Mouse (Mus musculus): ENCODE data around the gene Fam240a.

DNA sequence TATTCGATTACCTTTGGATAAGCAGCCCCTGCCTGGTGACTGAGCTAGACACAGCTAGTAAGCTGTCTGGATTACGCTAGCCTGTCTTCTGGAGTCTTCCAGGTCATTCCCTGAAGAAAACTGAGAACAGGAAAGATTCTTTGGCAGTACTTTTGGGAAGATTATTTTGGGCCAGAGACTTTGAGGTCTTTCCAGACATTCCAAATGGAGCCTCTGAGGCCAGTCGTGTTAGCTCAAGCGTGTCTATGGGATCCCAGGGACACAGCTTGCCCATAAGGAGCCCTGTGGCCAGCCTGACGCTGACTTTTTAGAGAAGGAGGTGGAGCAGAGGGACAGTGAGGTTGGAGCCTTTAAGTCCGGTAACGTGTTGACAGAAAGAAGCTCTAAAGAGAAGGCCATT, 19.3 kb upstream of the Fam240a start:
- TF ChIP-seq CTCF (IDR thresholded peaks at IDR 0.05; ENCODE audit: borderline replicate concordance, insufficient read depth, low read length), result no peak
- no peak for TF ChIP-seq POLR2A (IDR thresholded peaks at IDR 0.05; ENCODE audit: low read depth, low read length)

All from embryonic fibroblast, embryonic 13.5 days (primary cell).